Mouse (Mus musculus): ENCODE results near the gene Uvssa. TPM values are rescaled to one million over a fixed set of nuclear protein-coding genes. Genes with fewer than 3 reads are reported as not detected.

Uvssa gene
- polyA plus RNA-seq, 1 experiment from 2014 or later = 10.4 TPM

GRCm38 (mm10) chr5:33377801-33378301, 498 bp upstream of the Uvssa start:
- WGBS = 2% methylated on average over 21 of the region's 21 CpGs
- Histone ChIP-seq H3K4me3 (peak overlapping the region; percentile 62), H3K4me2 (replicated peaks) (peak overlapping the region; percentile 81), H3K9me3 (replicated peaks) (no peaks in the 10 kb centered on the region), H3K27ac (peak overlapping the region; percentile 94), H3K4me1 (peaks cover 12% of the 10 kb centered on the region), H3K36me3 (peaks cover 21% of the 10 kb centered on the region), H3K27me3 (no peaks in the 10 kb centered on the region), H3K9ac (peak overlapping the region; percentile 82)
- ATAC-seq (ENCODE audit: low FRiP score) = peak; percentile 82

- H3K9me3 ChIP-seq (replicated peaks) = no peaks in the 10 kb centered on the region
- H3K27me3 ChIP-seq = no peaks in the 10 kb centered on the region
- no peak for ATAC-seq (ENCODE audit: low FRiP score)
- H3K27ac ChIP-seq = no peak overlapping the region
- H3K4me3 ChIP-seq = no peak overlapping the region
- H3K36me3 ChIP-seq = peaks cover 26% of the 10 kb centered on the region; the same call in 1 of the 2 replicates
- H3K4me1 ChIP-seq = no peaks in the 10 kb centered on the region
- H3K9ac ChIP-seq = no peak overlapping the region
- H3K4me2 ChIP-seq (replicated peaks) = no peak overlapping the region
- 84% methylated on average over 11 of the region's 11 CpGs for WGBS
These were observed 9.2 kb downstream of the Uvssa start for GRCm38 (mm10) chr5:33387550-33387949.

- H3K9me3 ChIP-seq (replicated peaks) = no peaks in the 10 kb centered on the region
- no peak overlapping the region for H3K4me3 ChIP-seq
- no peak overlapping the region for H3K27ac ChIP-seq
- H3K4me2 ChIP-seq (replicated peaks) = no peak overlapping the region
- 19% methylated on average over 7 of the region's 7 CpGs for WGBS
- no peaks in the 10 kb centered on the region for H3K27me3 ChIP-seq
- H3K9ac ChIP-seq = no peak overlapping the region
- peaks cover 14% of the 10 kb centered on the region; the same call in 1 of the 2 replicates for H3K36me3 ChIP-seq
- ATAC-seq (ENCODE audit: low FRiP score) = peak; percentile 76; the same call in 1 of the 2 replicates
- H3K4me1 ChIP-seq = peaks cover 5% of the 10 kb centered on the region; the same call in 1 of the 2 replicates
These were observed 15.5 kb downstream of the Uvssa start for GRCm38 (mm10) chr5:33393803-33394202.

GRCm38 (mm10) chr5:33395693-33396092, 17.3 kb downstream of the Uvssa start:
- no peak overlapping the region for H3K27ac ChIP-seq
- no peaks in the 10 kb centered on the region for H3K9me3 ChIP-seq (replicated peaks)
- no peak overlapping the region for H3K4me3 ChIP-seq
- H3K4me1 ChIP-seq = peaks cover 5% of the 10 kb centered on the region; the same call in 1 of the 2 replicates
- peaks cover 10% of the 10 kb centered on the region; the same call in 1 of the 2 replicates for H3K36me3 ChIP-seq
- H3K9ac ChIP-seq = no peak overlapping the region
- ATAC-seq (ENCODE audit: low FRiP score) = no peak
- H3K4me2 ChIP-seq (replicated peaks) = no peak overlapping the region
- no peaks in the 10 kb centered on the region for H3K27me3 ChIP-seq
- WGBS = 76% methylated on average over 11 of the region's 11 CpGs

GRCm38 (mm10) chr5:33396828-33397227, 18.5 kb downstream of the Uvssa start:
- no peak overlapping the region for H3K9ac ChIP-seq
- H3K27me3 ChIP-seq = no peaks in the 10 kb centered on the region
- no peak for ATAC-seq (ENCODE audit: low FRiP score)
- H3K4me2 ChIP-seq (replicated peaks) = no peak overlapping the region
- peaks cover 9% of the 10 kb centered on the region for H3K4me1 ChIP-seq
- 72% methylated on average over 7 of the region's 7 CpGs for WGBS
- peaks cover 5% of the 10 kb centered on the region; the same call in 1 of the 2 replicates for H3K36me3 ChIP-seq
- H3K9me3 ChIP-seq (replicated peaks) = no peaks in the 10 kb centered on the region
- no peak overlapping the region for H3K4me3 ChIP-seq
- no peak overlapping the region for H3K27ac ChIP-seq

GRCm38 (mm10) chr5:33400819-33401218, 22.5 kb downstream of the Uvssa start:
- Histone ChIP-seq H3K36me3 (no peaks in the 10 kb centered on the region), H3K4me1 (peaks cover 9% of the 10 kb centered on the region), H3K4me3 (no peak overlapping the region), H3K9ac (no peak overlapping the region), H3K9me3 (replicated peaks) (no peaks in the 10 kb centered on the region), H3K27me3 (0 out of 2 replicates have a peak, but pooled peaks cover 4% of the 10 kb centered on the region), H3K27ac (no peak overlapping the region), H3K4me2 (replicated peaks) (no peak overlapping the region)
- 41% methylated on average over 12 of the region's 12 CpGs for WGBS
- peak; percentile 75 for ATAC-seq (ENCODE audit: low FRiP score)

- no peak overlapping the region for H3K9ac ChIP-seq
- H3K4me3 ChIP-seq = no peak overlapping the region
- no peak for ATAC-seq (ENCODE audit: low FRiP score)
- no peaks in the 10 kb centered on the region for H3K4me1 ChIP-seq
- no peak overlapping the region for H3K4me2 ChIP-seq (replicated peaks)
- H3K27ac ChIP-seq = no peak overlapping the region
- 0 out of 2 replicates have a peak, but pooled peaks cover 7% of the 10 kb centered on the region for H3K36me3 ChIP-seq
- H3K9me3 ChIP-seq (replicated peaks) = no peaks in the 10 kb centered on the region
- peaks cover 2% of the 10 kb centered on the region; the same call in 1 of the 2 replicates for H3K27me3 ChIP-seq
- 77% methylated on average over 3 of the region's 3 CpGs for WGBS
These were observed 42.0 kb downstream of the Uvssa start for GRCm38 (mm10) chr5:33420313-33420712.

GRCm38 (mm10) chr5:33427461-33427860, 49.1 kb downstream of the Uvssa start:
- H3K27me3 ChIP-seq = peaks cover 66% of the 10 kb centered on the region
- H3K4me3 ChIP-seq = no peak overlapping the region
- H3K36me3 ChIP-seq = no peaks in the 10 kb centered on the region
- no peaks in the 10 kb centered on the region for H3K9me3 ChIP-seq (replicated peaks)
- peaks cover 13% of the 10 kb centered on the region for H3K4me1 ChIP-seq
- no peak overlapping the region for H3K27ac ChIP-seq
- no peak overlapping the region for H3K4me2 ChIP-seq (replicated peaks)
- no peak overlapping the region for H3K9ac ChIP-seq
- no peak for ATAC-seq (ENCODE audit: low FRiP score)

GRCm38 (mm10) chr5:33430106-33430505, 51.8 kb downstream of the Uvssa start:
- 2% methylated on average over 16 of the region's 16 CpGs for WGBS
- Histone ChIP-seq H3K9ac (peak overlapping the region; percentile 23; the same call in 1 of the 2 replicates), H3K4me2 (replicated peaks) (peak overlapping the region; percentile 46; the same call in 1 of the 2 replicates), H3K27ac (no peak overlapping the region), H3K36me3 (no peaks in the 10 kb centered on the region), H3K9me3 (replicated peaks) (no peaks in the 10 kb centered on the region), H3K27me3 (peaks cover 93% of the 10 kb centered on the region), H3K4me1 (peaks cover 33% of the 10 kb centered on the region), H3K4me3 (peak overlapping the region; percentile 31; the same call in 1 of the 2 replicates)
- no peak for ATAC-seq (ENCODE audit: low FRiP score)

- H3K9ac ChIP-seq = peak overlapping the region; percentile 23; the same call in 1 of the 2 replicates
- peak overlapping the region; percentile 46 for H3K4me2 ChIP-seq (replicated peaks)
- peaks cover 33% of the 10 kb centered on the region for H3K4me1 ChIP-seq
- ATAC-seq (ENCODE audit: low FRiP score) = no peak
- 1% methylated on average over 63 of the region's 64 CpGs for WGBS
- peaks cover 94% of the 10 kb centered on the region for H3K27me3 ChIP-seq
- H3K27ac ChIP-seq = no peak overlapping the region
- H3K4me3 ChIP-seq = peak overlapping the region; percentile 31
- H3K36me3 ChIP-seq = no peaks in the 10 kb centered on the region
- no peaks in the 10 kb centered on the region for H3K9me3 ChIP-seq (replicated peaks)
These were observed 52.3 kb downstream of the Uvssa start for GRCm38 (mm10) chr5:33430511-33431172.

- Histone ChIP-seq H3K9me3 (replicated peaks) (no peaks in the 10 kb centered on the region), H3K9ac (peak overlapping the region; percentile 35; the same call in 1 of the 2 replicates), H3K4me3 (peak overlapping the region; percentile 31), H3K4me2 (replicated peaks) (peak overlapping the region; percentile 46), H3K27ac (no peak overlapping the region), H3K4me1 (peaks cover 33% of the 10 kb centered on the region), H3K36me3 (no peaks in the 10 kb centered on the region), H3K27me3 (peaks cover 99% of the 10 kb centered on the region)
- WGBS = under 1% methylated on average over 58 of the region's 77 CpGs
- no peak for ATAC-seq (ENCODE audit: low FRiP score)
These were observed 53.0 kb downstream of the Uvssa start for GRCm38 (mm10) chr5:33431173-33432005.
